Mouse (Mus musculus) intestine, embryonic 15.5 days (tissue): ENCODE measurements at regions not wholly inside any gene's neighbourhood (a gene's known extent, or its start where the extent isn't known, plus 50 kb on each side); places are given as distances from the start of the nearest gene placed in this dataset.

ENCODE experiments used
- ATAC-seq: fragments of 200-750 bp; cut with Nextera tagmentation; 2 replicates; pipeline ENCODE4 v1.8.0; 2017; ENCODE audit warnings: moderate TSS enrichment, moderate library complexity
- H3K27ac ChIP-seq: fragments of 300-500 bp; sonication (generic); 2 replicates; pipeline ENCODE4 v1.5.1; 2015; ENCODE audit warnings: mild to moderate bottlenecking, inconsistent platforms
- H3K27me3 ChIP-seq: fragments of 300-500 bp; sonication (generic); replicated peaks from 2 replicates; pipeline ENCODE4 v1.6.1; 2015; ENCODE audit warnings: inconsistent platforms
- H3K36me3 ChIP-seq: fragments of 300-500 bp; sonication (generic); 2 replicates; pipeline ENCODE4 v1.6.1; 2015; ENCODE audit warnings: inconsistent platforms
- H3K4me1 ChIP-seq: fragments of 300-500 bp; sonication (generic); replicated peaks from 2 replicates; pipeline ENCODE4 v1.6.1; 2015; ENCODE audit warnings: inconsistent platforms
- H3K4me2 ChIP-seq: fragments of 300-500 bp; sonication (generic); replicated peaks from 2 replicates; pipeline ENCODE4 v1.6.1; 2015; ENCODE audit warnings: mild to moderate bottlenecking, inconsistent platforms
- H3K4me3 ChIP-seq: fragments of 300-500 bp; sonication (generic); replicated peaks from 2 replicates; pipeline ENCODE4 v1.5.1; 2015; ENCODE audit warnings: inconsistent platforms
- H3K9ac ChIP-seq: fragments of 300-500 bp; sonication (generic); 2 replicates; pipeline ENCODE4 v1.6.1; 2015; ENCODE audit warnings: inconsistent platforms
- H3K9me3 ChIP-seq: fragments of 300-500 bp; sonication (generic); 2 replicates; pipeline ENCODE4 v1.6.1; 2016; ENCODE audit warnings: inconsistent platforms
- WGBS: fragments of 180-500 bp; shearing (Covaris S2); methylation state at CpG from one replicate; pipeline ENCODE4 v1.1.7; 2015; 5-methylcytosine and 5-hydroxymethylcytosine counted together

GRCm38 (mm10) chrX:161653106-161653505 is 63.8 kb upstream of the Rai2 start:
- WGBS = 79% methylated on average over 2 of the region's 2 CpGs
- H3K4me1 ChIP-seq = no peaks in the 10 kb centered on the region
- H3K27me3 ChIP-seq = peaks cover 3% of the 10 kb centered on the region; the same call in 1 of the 2 replicates
- H3K9ac ChIP-seq = no peak overlapping the region
- H3K4me2 ChIP-seq = no peak overlapping the region
- H3K9me3 ChIP-seq = no peaks in the 10 kb centered on the region
- no peak for ATAC-seq
- no peak overlapping the region for H3K4me3 ChIP-seq
- no peak overlapping the region for H3K27ac ChIP-seq
- no peaks in the 10 kb centered on the region for H3K36me3 ChIP-seq

- Histone ChIP-seq H3K4me3 (no peak overlapping the region), H3K36me3 (no peaks in the 10 kb centered on the region), H3K9me3 (no peaks in the 10 kb centered on the region), H3K4me1 (no peaks in the 10 kb centered on the region), H3K9ac (no peak overlapping the region), H3K27me3 (peaks cover 3% of the 10 kb centered on the region; the same call in 1 of the 2 replicates), H3K4me2 (no peak overlapping the region), H3K27ac (no peak overlapping the region)
- 79% methylated on average over 3 of the region's 3 CpGs for WGBS
- ATAC-seq = no peak
Measured at GRCm38 (mm10) chrX:161660106-161660505, 56.8 kb upstream of the Rai2 start.

GRCm38 (mm10) chrX:161661936-161662335 is 54.9 kb upstream of the Rai2 start:
- H3K9ac ChIP-seq = no peak overlapping the region
- no peak overlapping the region for H3K4me3 ChIP-seq
- no peak overlapping the region for H3K4me2 ChIP-seq
- no peak overlapping the region for H3K27ac ChIP-seq
- H3K36me3 ChIP-seq = no peaks in the 10 kb centered on the region
- ATAC-seq = no peak
- no peaks in the 10 kb centered on the region for H3K4me1 ChIP-seq
- H3K9me3 ChIP-seq = no peaks in the 10 kb centered on the region
- peaks cover 3% of the 10 kb centered on the region; the same call in 1 of the 2 replicates for H3K27me3 ChIP-seq
- 69% methylated on average over 2 of the region's 2 CpGs for WGBS
